Mouse (Mus musculus): Measurements from ENCODE around the gene Myt1l. TPM values are rescaled to one million over a fixed set of nuclear protein-coding genes. Genes with fewer than 3 reads are reported as not detected.
A peak's percentile ranks its signal among the peaks of the same experiment; 100 is the strongest.

Gene Myt1l
- polyA plus RNA-seq, 1 experiment from 2014 or later = 233 TPM

DNA sequence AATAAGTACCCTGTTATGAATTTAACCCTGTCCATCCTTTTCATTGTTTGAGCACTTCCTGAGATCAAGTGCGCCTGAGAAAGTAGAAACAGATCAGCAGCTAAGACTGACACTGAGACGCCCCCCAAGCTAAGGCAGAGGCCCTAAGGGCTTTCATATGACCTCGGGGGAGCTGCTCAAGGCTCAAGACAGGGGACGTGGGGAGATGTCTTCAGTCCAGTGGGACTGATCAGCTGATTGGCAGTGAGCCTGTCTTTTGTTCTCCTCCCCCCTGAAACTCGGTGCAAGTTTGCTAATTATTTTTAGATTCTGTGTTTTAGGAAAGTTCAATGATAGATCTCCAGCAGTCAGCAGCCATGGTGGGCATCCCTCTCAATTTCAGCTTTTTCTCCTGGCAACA, 10.9 kb downstream of the Myt1l start:
- WGBS = 26% methylated on average over 5 of the region's 5 CpGs

DNA sequence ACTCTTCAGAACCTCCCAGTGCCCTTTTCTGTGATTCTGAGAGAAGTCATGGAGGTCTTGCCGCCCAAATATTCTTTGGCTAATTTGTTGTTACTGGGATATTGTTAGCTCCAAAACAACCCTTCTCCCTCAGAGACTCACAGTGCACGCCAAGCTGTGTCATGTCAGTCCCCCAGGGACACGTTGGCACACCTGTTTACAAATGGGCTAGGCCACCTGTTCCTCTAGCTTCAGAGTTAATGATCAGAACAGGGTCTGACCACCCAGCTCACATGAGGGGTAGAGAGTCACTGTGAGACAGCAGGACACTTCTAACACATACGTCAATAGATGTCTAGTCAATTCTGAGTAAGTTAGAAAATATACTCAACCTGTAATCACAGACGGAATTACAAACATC, 12.6 kb downstream of the Myt1l start:
- Histone ChIP-seq H3K4me1 (replicated peaks) (peaks cover 59% of the 10 kb centered on the region), H3K4me2 (peak overlapping the region; percentile 74; the same call in 1 of the 2 replicates)

More for the DNA sequence above, 10.9 kb downstream of the Myt1l start:
- H3K4me1 ChIP-seq (replicated peaks) = peaks cover 54% of the 10 kb centered on the region
- H3K27ac ChIP-seq (replicated peaks) = peak overlapping the region; percentile 94
- H3K4me2 ChIP-seq = peak overlapping the region; percentile 74
- no peak for ATAC-seq (ENCODE audit: low FRiP score, low read depth)
- no peaks in the 10 kb centered on the region for H3K36me3 ChIP-seq
- peak overlapping the region; percentile 50 for H3K4me3 ChIP-seq
- no peaks in the 10 kb centered on the region for H3K9me3 ChIP-seq
- H3K9ac ChIP-seq = peak overlapping the region; percentile 32
- no peaks in the 10 kb centered on the region for H3K27me3 ChIP-seq

DNA sequence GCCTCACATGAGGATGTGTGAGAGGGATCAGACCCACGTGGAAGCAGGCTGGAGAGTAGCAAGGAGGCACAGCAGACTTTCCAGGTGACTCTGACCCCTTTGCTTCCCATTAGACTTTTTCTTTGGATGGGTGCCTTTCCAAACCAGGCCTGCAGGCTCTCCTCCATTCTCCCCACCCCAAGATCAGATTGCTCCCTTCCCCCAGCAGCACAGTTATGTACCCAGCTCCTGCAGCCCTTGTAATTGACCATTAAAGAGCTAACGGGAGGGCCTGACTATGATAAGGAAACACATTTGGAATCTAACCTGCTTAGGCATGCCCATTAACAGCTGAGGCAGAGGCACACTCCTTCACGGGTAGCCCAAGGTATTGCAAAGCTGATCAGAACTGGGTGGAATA, 17.9 kb downstream of the Myt1l start:
- Histone ChIP-seq H3K27ac (replicated peaks) (no peak overlapping the region), H3K4me3 (no peak overlapping the region), H3K4me2 (no peak overlapping the region), H3K9ac (no peak overlapping the region), H3K36me3 (no peaks in the 10 kb centered on the region), H3K27me3 (no peaks in the 10 kb centered on the region), H3K4me1 (replicated peaks) (peaks cover 46% of the 10 kb centered on the region), H3K9me3 (no peaks in the 10 kb centered on the region)
- 60% methylated on average over 3 of the region's 3 CpGs for WGBS
- ATAC-seq (ENCODE audit: low FRiP score, low read depth) = no peak

More for the DNA sequence above, 12.6 kb downstream of the Myt1l start:
- no peaks in the 10 kb centered on the region for H3K27me3 ChIP-seq
- 71% methylated on average over 5 of the region's 5 CpGs for WGBS
- no peak overlapping the region for H3K4me3 ChIP-seq
- no peak overlapping the region for H3K27ac ChIP-seq (replicated peaks)
- no peak overlapping the region for H3K9ac ChIP-seq
- no peaks in the 10 kb centered on the region for H3K36me3 ChIP-seq
- H3K9me3 ChIP-seq = no peaks in the 10 kb centered on the region
- ATAC-seq (ENCODE audit: low FRiP score, low read depth) = no peak

DNA sequence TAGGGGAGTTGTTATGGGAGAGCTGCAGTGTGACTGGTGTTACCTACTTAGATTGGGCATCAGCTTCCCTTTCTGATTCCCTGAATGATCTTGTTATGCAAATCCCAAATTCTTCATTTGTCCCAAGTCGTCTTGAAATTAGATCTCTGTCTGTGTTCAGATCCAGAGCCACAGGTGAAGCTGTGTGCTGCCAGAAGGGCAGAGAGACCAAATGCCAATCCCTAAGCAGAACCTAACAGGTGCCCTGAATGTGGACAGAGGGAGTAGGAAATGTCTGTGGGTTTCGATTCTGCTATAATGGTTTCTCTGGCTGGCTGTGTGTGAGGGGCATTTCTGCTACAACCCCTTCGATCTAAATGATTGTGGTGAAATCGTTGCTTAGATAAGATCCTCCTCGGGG, 18.9 kb downstream of the Myt1l start:
- Histone ChIP-seq H3K4me2 (no peak overlapping the region; the same call in 1 of the 2 replicates), H3K27ac (replicated peaks) (peak overlapping the region; percentile 38; the same call in 1 of the 2 replicates), H3K36me3 (no peaks in the 10 kb centered on the region), H3K4me1 (replicated peaks) (peaks cover 45% of the 10 kb centered on the region), H3K9ac (no peak overlapping the region), H3K4me3 (no peak overlapping the region), H3K9me3 (no peaks in the 10 kb centered on the region), H3K27me3 (no peaks in the 10 kb centered on the region)
- ATAC-seq (ENCODE audit: low FRiP score, low read depth) = no peak
- 64% methylated on average over 5 of the region's 5 CpGs for WGBS

DNA sequence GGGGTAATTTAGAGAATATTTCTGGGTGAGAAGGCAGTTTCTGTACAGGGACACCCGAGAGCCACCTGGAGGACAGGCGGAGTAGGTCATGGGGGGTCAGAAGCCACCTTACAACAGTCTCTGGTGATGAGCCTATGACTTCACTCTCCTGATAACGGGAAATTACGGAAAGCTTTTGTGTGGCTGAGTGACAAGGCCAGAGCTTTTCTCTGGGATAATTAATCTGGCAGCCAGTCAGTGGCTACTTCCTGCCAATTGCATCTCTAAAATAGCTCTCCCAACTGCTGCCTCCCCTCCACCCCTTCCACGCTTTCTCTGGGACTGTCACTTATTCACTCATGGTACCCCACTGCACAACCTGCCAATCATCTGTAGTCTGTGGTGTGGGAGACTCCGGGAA, 19.6 kb downstream of the Myt1l start:
- H3K9me3 ChIP-seq = no peaks in the 10 kb centered on the region
- H3K27me3 ChIP-seq = no peaks in the 10 kb centered on the region
- H3K27ac ChIP-seq (replicated peaks) = peak overlapping the region; percentile 38
- H3K9ac ChIP-seq = no peak overlapping the region
- 37% methylated on average over 6 of the region's 6 CpGs for WGBS
- H3K4me2 ChIP-seq = no peak overlapping the region; the same call in 1 of the 2 replicates
- H3K4me3 ChIP-seq = no peak overlapping the region
- peaks cover 50% of the 10 kb centered on the region for H3K4me1 ChIP-seq (replicated peaks)
- no peaks in the 10 kb centered on the region for H3K36me3 ChIP-seq
- peak; percentile 11; the same call in 1 of the 2 replicates for ATAC-seq (ENCODE audit: low FRiP score, low read depth)

DNA sequence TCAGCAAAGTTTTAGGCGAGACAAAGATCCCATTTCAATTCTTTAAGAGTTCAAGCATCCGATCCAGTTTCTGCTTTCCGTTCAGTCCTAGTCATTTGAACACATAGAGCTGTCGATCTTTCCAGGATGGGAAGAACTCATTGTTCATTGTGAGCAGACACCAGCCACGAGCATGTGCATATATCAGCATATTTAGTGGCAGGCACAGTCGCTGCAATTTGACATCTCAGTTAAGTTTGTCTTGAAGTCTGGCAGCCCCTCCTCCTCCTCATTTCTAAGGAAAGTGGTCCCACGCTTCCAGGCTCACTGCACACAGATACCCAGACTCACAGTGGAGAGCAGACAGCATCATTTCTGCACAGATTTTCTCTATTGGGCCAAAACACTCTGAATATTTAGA, 25.0 kb downstream of the Myt1l start:
- Histone ChIP-seq H3K27ac (replicated peaks) (no peak overlapping the region), H3K9me3 (no peaks in the 10 kb centered on the region), H3K4me3 (no peak overlapping the region), H3K36me3 (no peaks in the 10 kb centered on the region), H3K9ac (no peak overlapping the region), H3K4me2 (no peak overlapping the region), H3K4me1 (replicated peaks) (peaks cover 49% of the 10 kb centered on the region), H3K27me3 (no peaks in the 10 kb centered on the region)
- WGBS = 55% methylated on average over 7 of the region's 7 CpGs
- no peak for ATAC-seq (ENCODE audit: low FRiP score, low read depth)

DNA sequence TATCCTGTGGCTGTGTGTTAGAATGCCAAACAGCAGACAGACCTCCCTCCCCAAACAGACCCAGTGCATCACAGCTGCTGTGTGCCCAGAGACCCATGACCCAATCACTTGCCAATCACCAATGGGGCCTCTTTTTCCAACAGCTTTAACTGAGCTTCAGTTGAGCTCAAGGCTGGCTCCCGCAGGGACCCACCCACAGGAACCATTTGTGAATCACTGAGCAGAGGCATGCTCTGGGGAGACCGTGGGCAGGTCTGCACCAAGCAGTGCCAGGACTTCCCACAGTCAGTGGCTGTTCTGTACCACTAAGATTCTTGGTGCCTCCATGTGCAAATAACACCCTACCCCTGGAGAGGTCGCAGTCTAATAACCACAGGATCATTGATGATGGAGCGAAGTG, 27.5 kb downstream of the Myt1l start:
- ATAC-seq (ENCODE audit: low FRiP score, low read depth) = peak; percentile 28; the same call in 1 of the 2 replicates
- Histone ChIP-seq H3K4me2 (no peak overlapping the region), H3K27me3 (no peaks in the 10 kb centered on the region), H3K36me3 (no peaks in the 10 kb centered on the region), H3K27ac (replicated peaks) (0 out of 2 replicates have a peak overlapping the region, but pooled peaks have one; percentile 11), H3K9me3 (no peaks in the 10 kb centered on the region), H3K4me1 (replicated peaks) (peaks cover 46% of the 10 kb centered on the region), H3K9ac (no peak overlapping the region), H3K4me3 (no peak overlapping the region)
- WGBS = 73% methylated on average over 4 of the region's 4 CpGs

DNA sequence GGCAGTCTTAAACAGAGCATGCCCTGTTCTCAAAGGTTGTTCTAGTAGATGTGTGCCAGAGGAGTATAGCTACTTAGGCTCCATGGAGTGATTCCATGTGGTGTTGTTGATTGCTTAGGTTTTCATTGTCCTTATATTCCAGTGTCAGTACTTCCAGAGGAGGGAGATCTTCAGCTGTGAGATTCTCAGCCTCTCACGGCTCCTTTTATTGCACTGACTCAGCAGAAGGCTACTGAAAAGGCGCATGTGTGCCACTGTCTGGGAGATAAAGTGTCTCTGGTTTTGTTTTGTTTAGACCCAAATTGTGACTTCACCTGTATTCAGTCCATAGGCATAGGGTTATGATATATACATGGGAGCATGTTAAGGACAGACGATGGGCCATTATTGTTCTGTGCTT, 28.2 kb downstream of the Myt1l start:
- 46% methylated on average over 3 of the region's 3 CpGs for WGBS
- 0 out of 2 replicates have a peak overlapping the region, but pooled peaks have one; percentile 7 for H3K27ac ChIP-seq (replicated peaks)
- no peaks in the 10 kb centered on the region for H3K36me3 ChIP-seq
- no peaks in the 10 kb centered on the region for H3K27me3 ChIP-seq
- peaks cover 53% of the 10 kb centered on the region for H3K4me1 ChIP-seq (replicated peaks)
- H3K4me2 ChIP-seq = no peak overlapping the region
- no peak overlapping the region for H3K9ac ChIP-seq
- H3K4me3 ChIP-seq = no peak overlapping the region
- no peaks in the 10 kb centered on the region for H3K9me3 ChIP-seq
- ATAC-seq (ENCODE audit: low FRiP score, low read depth) = no peak

DNA sequence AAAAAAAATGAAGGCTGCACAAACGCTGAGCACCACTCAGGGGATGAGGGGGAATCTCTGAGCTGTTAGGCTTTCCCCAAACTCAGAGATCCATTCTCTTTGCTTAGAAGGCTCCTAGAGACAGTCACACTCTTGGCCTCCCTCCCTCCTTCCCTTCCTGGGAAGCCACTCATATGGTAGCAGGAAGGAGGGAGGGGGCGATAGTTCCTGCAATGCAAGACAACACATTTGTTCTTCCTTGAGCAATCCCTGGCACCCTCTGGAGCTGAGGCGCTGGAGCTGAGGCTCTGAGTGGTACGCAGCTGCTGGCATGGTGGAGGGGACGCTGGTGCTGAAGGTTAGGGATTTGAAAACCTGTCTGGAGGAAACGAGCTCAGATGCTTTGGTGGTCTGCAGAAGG, 28.7 kb downstream of the Myt1l start:
- Histone ChIP-seq H3K36me3 (no peaks in the 10 kb centered on the region), H3K9ac (no peak overlapping the region), H3K4me1 (replicated peaks) (peaks cover 51% of the 10 kb centered on the region), H3K9me3 (no peaks in the 10 kb centered on the region), H3K27me3 (no peaks in the 10 kb centered on the region), H3K4me3 (no peak overlapping the region), H3K4me2 (no peak overlapping the region), H3K27ac (replicated peaks) (no peak overlapping the region)
- 64% methylated on average over 6 of the region's 6 CpGs for WGBS
- ATAC-seq (ENCODE audit: low FRiP score, low read depth) = no peak

DNA sequence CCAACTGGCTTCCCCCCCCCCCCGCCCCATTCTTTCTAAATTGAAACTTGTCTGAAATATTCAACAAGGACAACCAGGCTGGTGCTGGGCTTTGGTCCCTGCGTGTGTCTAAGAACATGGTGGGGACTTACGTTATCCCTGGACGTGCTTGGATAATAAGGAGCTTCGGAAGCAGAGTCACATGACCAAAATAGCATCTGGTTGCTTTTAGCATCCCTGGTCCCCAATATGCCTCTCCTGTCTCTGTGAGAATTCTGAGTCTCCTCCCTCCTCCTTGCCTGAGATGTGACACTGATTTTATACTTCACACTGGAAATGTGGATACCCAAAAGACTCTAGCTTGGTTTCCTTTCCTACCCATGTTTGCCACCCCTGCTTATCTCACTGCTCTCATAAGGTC, 31.6 kb downstream of the Myt1l start:
- Histone ChIP-seq H3K4me3 (no peak overlapping the region), H3K9ac (no peak overlapping the region), H3K9me3 (no peaks in the 10 kb centered on the region), H3K36me3 (no peaks in the 10 kb centered on the region), H3K4me1 (replicated peaks) (peaks cover 41% of the 10 kb centered on the region), H3K4me2 (no peak overlapping the region), H3K27me3 (no peaks in the 10 kb centered on the region), H3K27ac (replicated peaks) (peak overlapping the region; percentile 6; the same call in 1 of the 2 replicates)
- WGBS = 57% methylated on average over 5 of the region's 5 CpGs
- no peak for ATAC-seq (ENCODE audit: low FRiP score, low read depth)

DNA sequence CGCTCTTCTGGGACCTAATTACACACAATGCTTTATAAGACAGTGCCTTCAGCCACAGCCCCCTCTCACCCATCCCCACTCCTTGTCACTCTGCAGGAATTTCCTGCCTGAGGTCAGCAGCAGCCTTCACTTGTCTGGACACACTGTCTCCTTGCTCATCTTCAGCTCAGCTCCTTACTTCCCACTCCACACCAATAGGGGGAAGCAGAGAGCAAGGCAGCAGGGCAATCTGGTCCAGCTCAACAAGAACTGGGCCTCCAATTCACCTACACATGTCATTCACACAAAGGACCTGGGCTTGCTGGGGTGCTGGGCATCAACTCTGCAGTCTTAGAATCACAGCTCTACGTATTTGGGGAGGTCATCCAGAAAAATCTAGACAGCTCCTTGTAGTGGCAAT, 33.0 kb downstream of the Myt1l start:
- WGBS = 86% methylated on average over 2 of the region's 2 CpGs
- H3K9ac ChIP-seq = no peak overlapping the region
- ATAC-seq (ENCODE audit: low FRiP score, low read depth) = no peak
- H3K36me3 ChIP-seq = no peaks in the 10 kb centered on the region
- no peak overlapping the region for H3K27ac ChIP-seq (replicated peaks)
- no peaks in the 10 kb centered on the region for H3K9me3 ChIP-seq
- no peaks in the 10 kb centered on the region for H3K27me3 ChIP-seq
- peaks cover 34% of the 10 kb centered on the region for H3K4me1 ChIP-seq (replicated peaks)
- no peak overlapping the region for H3K4me2 ChIP-seq
- H3K4me3 ChIP-seq = no peak overlapping the region

DNA sequence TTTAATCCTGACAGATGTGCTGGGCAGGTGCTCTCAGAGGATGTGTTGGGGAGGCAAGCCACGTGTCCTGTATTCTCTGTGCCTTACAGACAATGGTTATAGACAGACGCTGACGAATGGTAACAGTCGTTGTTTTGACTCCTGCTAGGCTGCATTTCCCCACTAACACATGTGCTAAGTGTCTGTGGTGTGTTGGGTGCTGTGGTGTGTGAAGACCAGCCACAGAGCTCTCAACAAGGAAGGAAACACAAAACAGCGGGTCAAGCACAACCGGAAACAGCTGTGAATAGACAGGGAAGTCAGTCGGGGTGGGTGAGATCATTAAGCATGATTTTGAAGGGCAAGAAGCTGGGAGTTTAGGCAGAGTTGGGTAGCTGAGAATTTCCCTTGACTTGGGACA, 41.1 kb downstream of the Myt1l start:
- 68% methylated on average over 7 of the region's 7 CpGs for WGBS
- peaks cover 9% of the 10 kb centered on the region for H3K36me3 ChIP-seq

DNA sequence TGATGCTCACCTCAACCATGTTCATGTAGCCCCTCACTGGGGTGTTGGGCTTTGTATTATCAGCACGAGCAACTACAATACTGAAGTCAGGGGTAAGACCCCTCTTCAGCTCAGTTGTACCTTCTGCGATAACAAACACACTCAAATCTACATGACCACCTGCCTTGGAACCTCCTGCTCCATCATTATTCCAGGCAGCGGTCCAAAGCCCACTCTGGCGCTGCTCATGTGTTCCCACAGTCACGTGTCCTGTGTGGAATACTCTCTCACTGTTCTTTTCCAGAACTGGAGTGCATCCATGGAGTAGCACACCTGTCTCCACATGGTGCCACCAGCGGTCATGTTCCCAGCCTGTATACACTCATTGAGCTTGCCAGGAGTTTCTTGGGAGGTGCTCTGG, 42.2 kb downstream of the Myt1l start:
- no peak for ATAC-seq (ENCODE audit: low FRiP score, low read depth)
- WGBS = 81% methylated on average over 6 of the region's 6 CpGs
- Histone ChIP-seq H3K4me3 (no peak overlapping the region), H3K36me3 (peaks cover 9% of the 10 kb centered on the region), H3K9me3 (no peaks in the 10 kb centered on the region), H3K9ac (no peak overlapping the region), H3K4me2 (no peak overlapping the region), H3K27ac (replicated peaks) (no peak overlapping the region), H3K4me1 (replicated peaks) (no peaks in the 10 kb centered on the region), H3K27me3 (no peaks in the 10 kb centered on the region)

More for the DNA sequence above, 41.1 kb downstream of the Myt1l start:
- Histone ChIP-seq H3K27me3 (no peaks in the 10 kb centered on the region), H3K9ac (no peak overlapping the region), H3K9me3 (no peaks in the 10 kb centered on the region), H3K4me2 (no peak overlapping the region), H3K4me3 (no peak overlapping the region), H3K27ac (replicated peaks) (no peak overlapping the region), H3K4me1 (replicated peaks) (no peaks in the 10 kb centered on the region)
- no peak for ATAC-seq (ENCODE audit: low FRiP score, low read depth)

Data from hindbrain, embryonic 15.5 days (tissue).